Mouse (Mus musculus) heart, postnatal 36 days (tissue): ENCODE data around the gene Syap1. TPM values are rescaled to one million over a fixed set of nuclear protein-coding genes. Genes with fewer than 3 reads are reported as not detected.
"Not testable (repeated sequence)": the region's sequence is repeated elsewhere in the genome, so short reads cannot be mapped to it uniquely, and the experiment has no call there.

Source experiments
- DNase-seq, 2 experiments: peaks; one replicate each; pipeline ENCODE4 v3.0.0; 2021 to 2022
- intact Hi-C: fragments of 180-260 bp; cut with DNase I; formaldehyde crosslinking; loops from one replicate; pipeline ENCODE4 v1.15.1; 2025
- microRNA-seq, 2 experiments: library from miRNA; unstranded; fragments of <30 nt; microRNA quantifications; one replicate each; pipeline ENCODE4 v1.2.0; 2021; ENCODE audit warnings: borderline number of aligned reads in 2 of 2
- total RNA-seq, 2 experiments: library from RNA; stranded (reverse); gene quantifications; 2 replicates each; pipeline ENCODE4 v1.2.3; 2021

The Syap1 gene
- total RNA-seq, 2 experiments from 2014 or later: 27.4 to 31.3 TPM

GRCm38 (mm10) chrX:162831542-162831941 lies 56.7 kb downstream of the Syap1 start:
- DNase-seq: no peak
- intact Hi-C loops: no loop called here

GRCm38 (mm10) chrX:162831036-162831435 lies 57.2 kb downstream of the Syap1 start:
- intact Hi-C loops: no loop called here
- no peak for DNase-seq

GRCm38 (mm10) chrX:162830313-162830712 lies 57.9 kb downstream of the Syap1 start:
- intact Hi-C loops, DNase-seq: not testable (repeated sequence)

GRCm38 (mm10) chrX:162829741-162830140 lies 58.5 kb downstream of the Syap1 start:
- DNase-seq: peak; percentile 6 to 10
- intact Hi-C loops: no loop called here

- peak; percentile 89 to 90 for DNase-seq
- intact Hi-C loops: no loop called here
These were observed 59.0 kb downstream of the Syap1 start, which contains the start of gene Txlng for GRCm38 (mm10) chrX:162829203-162829708. Gene Txlng (minus strand): TSS chrX:162829454.

GRCm38 (mm10) chrX:162828783-162829182 lies 59.5 kb downstream of the Syap1 start:
- DNase-seq: no peak
- intact Hi-C loops: no loop called here

- DNase-seq: peak in 1 of 2 experiments; percentile 5
- intact Hi-C loops: no loop called here
These were observed 60.2 kb downstream of the Syap1 start for GRCm38 (mm10) chrX:162828016-162828415.

Small RNA genes lying within 50 kb of the gene (microRNA-seq; reads per million reads assigned to microRNA genes)
- gene Mir3473a: 0 reads per million in 2 experiments

Other genes with a start within 250 kb of the Syap1 start
- gene Reps2, start 244.8 kb downstream of the Syap1 start, total RNA-seq: 1 to 10 TPM; 1.3 to 2.0 TPM
- gene Rbbp7, start 128.0 kb downstream of the Syap1 start, total RNA-seq: 100 to 1,000 TPM; 155 to 167 TPM
- 1 to 10 TPM; 8.3 to 8.8 TPM for gene Txlng, start 59.0 kb downstream of the Syap1 start, total RNA-seq
- gene Ctps2, start 12.8 kb upstream of the Syap1 start, total RNA-seq: 10 to 100 TPM; 12.5 to 17.3 TPM
- not detected for gene S100g, start 76.2 kb upstream of the Syap1 start, total RNA-seq